Mouse (Mus musculus) forebrain, postnatal 0 days (tissue): ENCODE data around the gene Acox3. TPM values are rescaled to one million over a fixed set of nuclear protein-coding genes. Genes with fewer than 3 reads are reported as not detected.

ENCODE experiments used
- ATAC-seq: fragments of 200-750 bp; cut with Nextera tagmentation; 2 replicates; pipeline ENCODE4 v1.8.0; 2017; ENCODE audit warnings: mild to moderate bottlenecking, moderate library complexity
- DNase-seq: peaks from one replicate; pipeline ENCODE4 v3.0.0-alpha.2; 2015
- H3K27ac ChIP-seq: fragments of 300-500 bp; sonication (generic); 2 replicates; pipeline ENCODE4 v1.5.1; 2014; ENCODE audit warnings: low read depth, mild to moderate bottlenecking, antibody characterized with exemption, low read length, moderate library complexity, mixed read lengths
- H3K27me3 ChIP-seq: fragments of 300-500 bp; sonication (generic); 2 replicates; pipeline ENCODE4 v1.6.1; 2014; ENCODE audit warnings: mild to moderate bottlenecking, low read length, mixed read lengths; ENCODE audit not compliant: insufficient read depth
- H3K36me3 ChIP-seq: fragments of 300-500 bp; sonication (generic); 2 replicates; pipeline ENCODE4 v1.6.1; 2014; ENCODE audit warnings: mild to moderate bottlenecking, moderate library complexity; ENCODE audit not compliant: insufficient read depth
- H3K4me1 ChIP-seq: fragments of 300-500 bp; sonication (generic); 2 replicates; pipeline ENCODE4 v1.6.1; 2014; ENCODE audit warnings: antibody characterized with exemption; ENCODE audit not compliant: insufficient read depth
- H3K4me2 ChIP-seq: fragments of 300-500 bp; sonication (generic); 2 replicates; pipeline ENCODE4 v1.6.1; 2014; ENCODE audit warnings: low read depth, mild to moderate bottlenecking, moderate library complexity
- H3K4me3 ChIP-seq: fragments of 300-500 bp; sonication (generic); 2 replicates; pipeline ENCODE4 v1.5.1; 2014; ENCODE audit warnings: low read depth, low read length, mixed read lengths
- H3K9ac ChIP-seq: fragments of 300-500 bp; sonication (generic); 2 replicates; pipeline ENCODE4 v1.6.1; 2014; ENCODE audit warnings: mild to moderate bottlenecking
- H3K9me3 ChIP-seq: fragments of 300-500 bp; sonication (generic); 2 replicates; pipeline ENCODE4 v1.6.1; 2016; ENCODE audit warnings: low read length
- CTCF ChIP-seq: sonication (generic); IDR thresholded peaks from 2 replicates; pipeline ENCODE4 v1.5.1; 2016; ENCODE audit warnings: antibody characterized with exemption, control low read depth, low read depth
- WGBS: fragments of 180-500 bp; shearing (Covaris S2); extraction: QIAGEN DNeasy Blood & Tissue Kit; methylation state at CpG from one replicate; pipeline ENCODE4 v1.1.7; 2014; 5-methylcytosine and 5-hydroxymethylcytosine counted together
- polyA plus RNA-seq: library from polyadenylated mRNA; unstranded; fragments of >200 nt; fragmentation: Nextera tagmentation; extraction: Ambion mirVana; gene quantifications from 2 replicates; pipeline ENCODE4 v1.2.1, GENCODE M21; 2015
- total RNA-seq: library from RNA; depleted of rRNA; stranded (reverse); fragments of >200 nt; gene quantifications from 2 replicates; pipeline ENCODE4 v1.2.3, GENCODE M21; 2014

Acox3 gene
- total and polyA plus RNA-seq, 2 experiments from 2014 or later = 13.4 to 32.1 TPM

DNA sequence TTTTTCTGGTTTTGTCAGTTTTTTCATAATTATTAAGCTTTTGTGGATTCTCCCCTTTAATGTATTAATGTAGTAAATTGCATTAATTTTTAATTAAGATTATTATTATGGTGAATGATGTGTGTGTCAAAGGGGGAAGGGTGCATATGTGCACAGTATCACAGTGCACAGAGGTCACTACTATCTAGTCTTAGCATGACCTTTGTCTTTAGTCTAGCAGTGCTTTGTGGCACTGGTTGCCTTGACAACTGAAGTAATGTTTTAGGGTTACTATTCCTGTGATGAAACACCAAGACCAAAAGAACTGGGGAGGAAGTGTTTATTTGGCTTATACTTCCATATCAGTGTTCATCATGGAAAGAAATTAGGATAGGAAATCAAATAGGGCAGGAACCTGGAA lies 36.7 kb upstream of the Acox3 start:
- no peak for TF ChIP-seq CTCF
- Histone ChIP-seq H3K4me3 (no peak overlapping the region), H3K9me3 (no peaks in the 10 kb centered on the region), H3K27me3 (no peaks in the 10 kb centered on the region), H3K9ac (no peak overlapping the region), H3K4me1 (no peaks in the 10 kb centered on the region), H3K27ac (no peak overlapping the region), H3K36me3 (no peaks in the 10 kb centered on the region), H3K4me2 (no peak overlapping the region)
- DNase-seq (no peak), ATAC-seq (no peak)

- no peak overlapping the region for H3K27ac ChIP-seq
- 51% methylated on average over 7 of the region's 7 CpGs for WGBS
Observed at GRCm38 (mm10) chr5:35551855-35552837, 30.7 kb upstream of the Acox3 start.

GRCm38 (mm10) chr5:35552838-35553539 lies 29.9 kb upstream of the Acox3 start:
- no peaks in the 10 kb centered on the region for H3K27me3 ChIP-seq
- no peak overlapping the region for H3K27ac ChIP-seq
- H3K9me3 ChIP-seq = no peaks in the 10 kb centered on the region
- TF ChIP-seq CTCF = no peak
- H3K4me2 ChIP-seq = no peak overlapping the region
- 82% methylated on average over 4 of the region's 4 CpGs for WGBS
- DNase-seq (no peak), ATAC-seq (no peak)
- H3K9ac ChIP-seq = no peak overlapping the region
- H3K4me1 ChIP-seq = no peaks in the 10 kb centered on the region
- H3K4me3 ChIP-seq = no peak overlapping the region
- H3K36me3 ChIP-seq = peaks cover 23% of the 10 kb centered on the region

More at GRCm38 (mm10) chr5:35551855-35552837, 30.7 kb upstream of the Acox3 start:
- Histone ChIP-seq H3K4me3 (no peak overlapping the region), H3K27me3 (no peaks in the 10 kb centered on the region), H3K9me3 (no peaks in the 10 kb centered on the region), H3K9ac (no peak overlapping the region), H3K36me3 (peaks cover 15% of the 10 kb centered on the region), H3K4me2 (no peak overlapping the region), H3K4me1 (no peaks in the 10 kb centered on the region)
- ATAC-seq (peak; percentile 78), DNase-seq (peak; percentile 36)
- no peak for TF ChIP-seq CTCF

- Histone ChIP-seq H3K36me3 (peaks cover 47% of the 10 kb centered on the region), H3K4me3 (no peak overlapping the region), H3K27ac (no peak overlapping the region), H3K4me1 (no peaks in the 10 kb centered on the region), H3K4me2 (no peak overlapping the region), H3K9me3 (no peaks in the 10 kb centered on the region), H3K9ac (no peak overlapping the region), H3K27me3 (no peaks in the 10 kb centered on the region)
- no peak for DNase-seq
- ATAC-seq = no peak
- no peak for TF ChIP-seq CTCF
- 94% methylated on average over 7 of the region's 7 CpGs for WGBS
Observed at GRCm38 (mm10) chr5:35556393-35556792, 26.4 kb upstream of the Acox3 start.

DNA sequence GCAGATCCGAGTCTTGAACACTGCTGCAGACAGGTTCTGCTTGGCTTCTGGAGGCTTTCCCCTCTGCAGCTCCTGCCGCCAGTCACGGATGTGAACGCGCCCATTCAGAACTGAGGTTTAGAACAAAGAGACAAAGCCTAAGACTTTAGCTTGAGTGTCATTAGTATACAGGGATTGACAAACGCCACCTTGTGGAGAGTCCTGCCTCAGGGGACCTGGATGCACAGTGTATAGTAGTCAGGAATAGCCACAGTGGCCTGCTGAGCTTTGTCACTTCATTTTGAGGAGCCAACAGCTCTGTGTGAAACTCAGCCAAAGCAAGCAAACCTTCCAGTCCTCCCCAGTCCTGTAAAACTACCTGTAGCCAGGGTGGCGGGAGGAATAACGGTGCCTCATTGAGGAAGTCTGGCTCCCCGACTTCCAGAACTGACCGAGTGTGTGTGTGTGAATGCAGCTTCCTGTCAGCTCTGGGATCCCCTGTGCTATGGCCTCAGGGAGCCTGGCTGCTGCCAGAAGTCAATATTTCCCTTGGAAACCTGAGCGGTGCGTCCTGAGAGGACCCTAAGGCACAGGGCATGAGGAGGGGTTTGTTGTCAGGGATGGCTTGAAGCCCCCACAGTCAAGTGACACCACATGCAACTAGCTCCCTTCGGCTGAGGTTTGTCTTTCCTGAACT lies 24.8 kb upstream of the Acox3 start:
- peak; percentile 20 for DNase-seq
- WGBS = 59% methylated on average over 13 of the region's 13 CpGs

GRCm38 (mm10) chr5:35559447-35559846 lies 23.4 kb upstream of the Acox3 start:
- WGBS = 86% methylated on average over 8 of the region's 8 CpGs
- H3K4me2 ChIP-seq = no peak overlapping the region
- peaks cover 77% of the 10 kb centered on the region for H3K36me3 ChIP-seq
- no peak for ATAC-seq
- H3K9me3 ChIP-seq = no peaks in the 10 kb centered on the region
- no peak overlapping the region for H3K9ac ChIP-seq
- no peaks in the 10 kb centered on the region for H3K27me3 ChIP-seq
- H3K4me3 ChIP-seq = no peak overlapping the region
- no peak for TF ChIP-seq CTCF
- no peak for DNase-seq
- H3K27ac ChIP-seq = no peak overlapping the region
- H3K4me1 ChIP-seq = no peaks in the 10 kb centered on the region

More for the DNA sequence above, 24.8 kb upstream of the Acox3 start:
- H3K9ac ChIP-seq = no peak overlapping the region
- TF ChIP-seq CTCF = peak; percentile 58
- no peak overlapping the region for H3K4me3 ChIP-seq
- H3K36me3 ChIP-seq = peaks cover 64% of the 10 kb centered on the region
- H3K4me1 ChIP-seq = no peaks in the 10 kb centered on the region
- no peak overlapping the region for H3K27ac ChIP-seq
- ATAC-seq = peak; percentile 59
- H3K9me3 ChIP-seq = no peaks in the 10 kb centered on the region
- no peak overlapping the region for H3K4me2 ChIP-seq
- H3K27me3 ChIP-seq = no peaks in the 10 kb centered on the region
